ENCODE assay signal across 8 mouse cellular contexts in genomic region chr7:105554212-105554942, GRCm38 (mm10). TPM values are rescaled to one million over a fixed set of nuclear protein-coding genes. Genes with fewer than 3 reads are reported as not detected.
DNase-seq lines count a peak whose midpoint lies in the region; ATAC-seq and TF ChIP-seq lines count a peak whose summit lies in the region.

Smpd1 (plus strand) TSS chr7:105554360.

- peak within 1 kb of the TSS; percentile 63 to 84 for H3K4me3 ChIP-seq in ES-E14 (ENCODE audit: insufficient read depth in 1 of 2, low read depth in 1 of 2, low read length in 2 of 2, poor library complexity in 1 of 2, severe bottlenecking in 1 of 2)
- H3K4me3 ChIP-seq in forebrain, embryonic 16.5 days (replicated peaks; ENCODE audit: low read length), result peak within 1 kb of the TSS; percentile 89
- H3K4me3 ChIP-seq in lung, embryonic 15.5 days, result peak within 1 kb of the TSS; percentile 71

- in situ Hi-C loops in ES-E14 (cut with MboI; ENCODE audit: low sequenced_read_pairs in 2 of 2, unreplicated experiment in 2 of 2), result no loop called here

- DNase-seq in ES-E14 (ENCODE audit: low read depth, low spot score), result peak; percentile 69
- peak; percentile 96 for DNase-seq in cerebellum, adult 11-12 months
- DNase-seq in heart, postnatal 36 days, result peak; percentile 85 to 89
- DNase-seq in layer of hippocampus, adult 8-10 months (ENCODE audit: low spot score in 2 of 2), result peak; percentile 89 to 92
- DNase-seq in ovary, adult 18-20 months (ENCODE audit: low spot score), result peak; percentile 88
- DNase-seq in thymus, postnatal 0 days (ENCODE audit: low spot score), result peak; percentile 88

- H3K9ac ChIP-seq in ES-E14 (ENCODE audit: insufficient read depth, low read depth, low read length, poor library complexity, severe bottlenecking), result peak within 1 kb of the TSS; percentile 57
- H3K9ac ChIP-seq in forebrain, embryonic 16.5 days (replicated peaks; ENCODE audit: low read depth, low read length), result peak within 1 kb of the TSS; percentile 89
- peak within 1 kb of the TSS; percentile 61 for H3K9ac ChIP-seq in lung, embryonic 15.5 days

- ATAC-seq in forebrain, embryonic 16.5 days, result peak; percentile 91
- ATAC-seq in lung, embryonic 15.5 days (ENCODE audit: borderline replicate concordance, extremely low read depth, low FRiP score, low TSS enrichment), result peak; percentile 93

- peaks cover 0 to 4% of the 10 kb centered on the region in 2 experiments; a peak in 1 of 4 replicates for H3K4me1 ChIP-seq in ES-E14 (ENCODE audit: control insufficient read depth in 2 of 2, insufficient read depth in 2 of 2, low read length in 2 of 2, poor library complexity in 1 of 2)
- peaks cover 17% of the 10 kb centered on the region for H3K4me1 ChIP-seq in forebrain, embryonic 16.5 days (replicated peaks; ENCODE audit: control insufficient read depth, insufficient read depth, low read length)
- peaks cover 11% of the 10 kb centered on the region for H3K4me1 ChIP-seq in lung, embryonic 15.5 days

- intact Hi-C loops in heart, postnatal 36 days (cut with DNase I), result loop anchor here (2.0 to 5.0 kb wide), 4 partner anchors 26 to 178 kb away; partner anchors contain the start of genes Apbb1, Arfip2, Gm45799 and Timm10b

- no peaks in the 10 kb centered on the region; the same call in 1 of the 2 replicates for H3K36me3 ChIP-seq in ES-E14 (ENCODE audit: control insufficient read depth, insufficient read depth, low read length, poor library complexity, severe bottlenecking)
- peaks cover 6% of the 10 kb centered on the region for H3K36me3 ChIP-seq in forebrain, embryonic 16.5 days (ENCODE audit: control insufficient read depth, insufficient read depth)
- H3K36me3 ChIP-seq in lung, embryonic 15.5 days, result peaks cover 15% of the 10 kb centered on the region

- no peaks in the 10 kb centered on the region for H3K27me3 ChIP-seq in forebrain, embryonic 16.5 days (replicated peaks; ENCODE audit: control insufficient read depth, insufficient read depth, low read length)
- H3K27me3 ChIP-seq in lung, embryonic 15.5 days, result no peaks in the 10 kb centered on the region

- H3K4me2 ChIP-seq in forebrain, embryonic 16.5 days (ENCODE audit: low read length), result peak within 1 kb of the TSS; percentile 89
- H3K4me2 ChIP-seq in lung, embryonic 15.5 days, result peak within 1 kb of the TSS; percentile 78

- no peaks in the 10 kb centered on the region for H3K9me3 ChIP-seq in ES-E14 (ENCODE audit: control insufficient read depth, insufficient read depth, low read depth, low read length)
- H3K9me3 ChIP-seq in forebrain, embryonic 16.5 days (ENCODE audit: control insufficient read depth, low read length), result no peaks in the 10 kb centered on the region
- H3K9me3 ChIP-seq in lung, embryonic 15.5 days, result no peaks in the 10 kb centered on the region

- 2% methylated on average over 26 of the region's 26 CpGs for WGBS in forebrain, embryonic 16.5 days
- 3% methylated on average over 26 of the region's 26 CpGs for WGBS in lung, embryonic 15.5 days

- no peak within 1 kb of the TSS for H3K27ac ChIP-seq in ES-E14 (ENCODE audit: insufficient read depth, low read depth, low read length, poor library complexity, severe bottlenecking)
- H3K27ac ChIP-seq in forebrain, embryonic 16.5 days (ENCODE audit: low read length), result peak within 1 kb of the TSS; percentile 71
- peak within 1 kb of the TSS; percentile 38 for H3K27ac ChIP-seq in lung, embryonic 15.5 days

TF ChIP-seq in ES-E14, 5 proteins besides CTCF, POLR2A, EP300 and RAD21:
- TF ChIP-seq HCFC1 (IDR thresholded peaks at IDR 0.05; ENCODE audit: borderline replicate concordance, insufficient read depth, low read length), result no peak
- TF ChIP-seq ZC3H11A (IDR thresholded peaks at IDR 0.05; ENCODE audit: borderline replicate concordance, low read depth, low read length), result no peak
- TF ChIP-seq CHD2 (IDR thresholded peaks at IDR 0.05; ENCODE audit: low read depth, low read length), result 0 out of 2 replicates have a peak, but pooled peaks have one; percentile 16
- TF ChIP-seq MAFK (IDR thresholded peaks at IDR 0.05; ENCODE audit: insufficient read depth, low read depth, low read length), result no peak
- no peak for TF ChIP-seq ZNF384 (IDR thresholded peaks at IDR 0.05; ENCODE audit: low read depth, low read length)

RNA-seq across cellular contexts. Expression of gene Smpd1, which starts in this region (rescaled TPM):
- total RNA-seq in ES-E14 (2012; rRNA removed), result 19.4 and 22.8 TPM in 2 replicates
- 69.2 and 74.2 TPM in 2 replicates for polyA plus RNA-seq in forebrain, embryonic 16.5 days (2015; fragmentation: Nextera tagmentation; extraction: Ambion mirVana)
- total RNA-seq in heart, postnatal 36 days (2021), result 100 to 1,000 TPM; 156 to 163 TPM
- total RNA-seq in layer of hippocampus, adult 8-10 months (2022), result 10 to 100 TPM; 82.2 to 87.5 (median 85.0) TPM
- polyA plus RNA-seq in lung, embryonic 15.5 days (2015; fragmentation: Nextera tagmentation; extraction: Ambion mirVana), result 36.9 and 40.0 TPM in 2 replicates
- 24.3 and 25.6 TPM in 2 replicates for polyA plus RNA-seq in thymus, postnatal 0 days (2015; fragmentation: Nextera tagmentation; extraction: Ambion mirVana)
